Mouse (Mus musculus): ENCODE data around the gene Gm27021. TPM values are rescaled to one million over a fixed set of nuclear protein-coding genes. Genes with fewer than 3 reads are reported as not detected.

Gm27021 gene
- total RNA-seq, 1 experiment from 2014 or later = not detected

- no peak for ATAC-seq (replicated peaks in 1 of 2; ENCODE audit: insufficient read depth in 1 of 2, low FRiP score in 2 of 2, low TSS enrichment in 1 of 2, low read depth in 1 of 2, poor library complexity in 2 of 2, severe bottlenecking in 2 of 2)
Measured at GRCm38 (mm10) chr8:120666807-120667470, 940 bp downstream of the Gm27021 start.

GRCm38 (mm10) chr8:120665726-120666455 is 2.0 kb downstream of the Gm27021 start:
- ATAC-seq (replicated peaks in 1 of 2; ENCODE audit: insufficient read depth in 1 of 2, low FRiP score in 2 of 2, low TSS enrichment in 1 of 2, low read depth in 1 of 2, poor library complexity in 2 of 2, severe bottlenecking in 2 of 2) = no peak

DNA sequence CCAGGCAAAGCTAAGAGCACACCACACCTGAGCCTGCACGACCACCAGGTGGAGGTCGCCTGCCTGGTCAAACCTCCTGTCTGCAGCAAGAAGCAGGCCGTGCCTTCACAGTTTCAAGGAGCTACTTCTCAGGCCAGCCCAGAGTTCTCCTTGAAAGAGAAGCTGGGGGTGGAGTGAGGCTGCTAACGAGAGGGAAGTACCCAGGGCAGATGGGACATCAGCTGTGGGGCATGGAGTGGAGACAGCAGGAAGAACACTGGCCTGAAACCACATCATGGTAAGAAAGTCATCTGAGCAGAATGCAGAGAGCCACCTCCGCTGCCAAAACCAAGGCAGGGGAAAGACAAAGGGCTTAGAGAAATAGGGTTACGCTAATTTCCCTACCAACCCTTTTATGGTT is 3.3 kb downstream of the Gm27021 start:
- peak; percentile 12 to 22; a peak in 1 of 4 replicates for ATAC-seq (replicated peaks in 1 of 2; ENCODE audit: insufficient read depth in 1 of 2, low FRiP score in 2 of 2, low TSS enrichment in 1 of 2, low read depth in 1 of 2, poor library complexity in 2 of 2, severe bottlenecking in 2 of 2)

GRCm38 (mm10) chr8:120657415-120657814 is 10.5 kb downstream of the Gm27021 start:
- no peak for ATAC-seq (replicated peaks in 1 of 2; ENCODE audit: insufficient read depth in 1 of 2, low FRiP score in 2 of 2, low TSS enrichment in 1 of 2, low read depth in 1 of 2, poor library complexity in 2 of 2, severe bottlenecking in 2 of 2)

GRCm38 (mm10) chr8:120656322-120657052 is 11.4 kb downstream of the Gm27021 start:
- ATAC-seq (replicated peaks in 1 of 2; ENCODE audit: insufficient read depth in 1 of 2, low FRiP score in 2 of 2, low TSS enrichment in 1 of 2, low read depth in 1 of 2, poor library complexity in 2 of 2, severe bottlenecking in 2 of 2) = no peak

DNA sequence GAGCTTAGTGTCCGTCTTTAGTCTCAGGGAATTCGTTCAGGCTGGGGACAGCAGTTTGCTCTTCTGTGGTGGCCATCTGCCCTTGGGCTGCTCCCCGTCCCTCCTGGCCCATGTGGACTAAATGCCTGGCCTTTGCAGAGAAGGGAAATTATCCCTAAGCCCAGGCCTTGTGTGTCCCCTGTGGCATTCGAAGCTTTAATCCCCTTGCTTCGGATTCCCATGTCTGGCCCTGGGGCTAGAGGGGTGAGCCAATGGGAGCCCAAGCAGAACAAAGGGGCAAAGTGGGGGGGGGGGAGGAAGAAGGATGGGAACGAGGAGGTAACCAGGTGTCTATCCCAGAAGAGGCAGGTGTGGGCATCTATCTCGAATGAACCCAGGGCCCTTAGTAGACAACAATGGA is 20.3 kb downstream of the Gm27021 start, which contains the start of gene 1190005I06Rik:
Gene 1190005I06Rik (minus strand): TSS at position 101 of the 400 bp plus-strand sequence.
- no peak for ATAC-seq (replicated peaks in 1 of 2; ENCODE audit: insufficient read depth in 1 of 2, low FRiP score in 2 of 2, low TSS enrichment in 1 of 2, low read depth in 1 of 2, poor library complexity in 2 of 2, severe bottlenecking in 2 of 2)

GRCm38 (mm10) chr8:120644663-120645062 is 23.2 kb downstream of the Gm27021 start:
- peak in 1 of 2 experiments; percentile 37; a peak in 1 of 4 replicates for ATAC-seq (replicated peaks in 1 of 2; ENCODE audit: insufficient read depth in 1 of 2, low FRiP score in 2 of 2, low TSS enrichment in 1 of 2, low read depth in 1 of 2, poor library complexity in 2 of 2, severe bottlenecking in 2 of 2)

DNA sequence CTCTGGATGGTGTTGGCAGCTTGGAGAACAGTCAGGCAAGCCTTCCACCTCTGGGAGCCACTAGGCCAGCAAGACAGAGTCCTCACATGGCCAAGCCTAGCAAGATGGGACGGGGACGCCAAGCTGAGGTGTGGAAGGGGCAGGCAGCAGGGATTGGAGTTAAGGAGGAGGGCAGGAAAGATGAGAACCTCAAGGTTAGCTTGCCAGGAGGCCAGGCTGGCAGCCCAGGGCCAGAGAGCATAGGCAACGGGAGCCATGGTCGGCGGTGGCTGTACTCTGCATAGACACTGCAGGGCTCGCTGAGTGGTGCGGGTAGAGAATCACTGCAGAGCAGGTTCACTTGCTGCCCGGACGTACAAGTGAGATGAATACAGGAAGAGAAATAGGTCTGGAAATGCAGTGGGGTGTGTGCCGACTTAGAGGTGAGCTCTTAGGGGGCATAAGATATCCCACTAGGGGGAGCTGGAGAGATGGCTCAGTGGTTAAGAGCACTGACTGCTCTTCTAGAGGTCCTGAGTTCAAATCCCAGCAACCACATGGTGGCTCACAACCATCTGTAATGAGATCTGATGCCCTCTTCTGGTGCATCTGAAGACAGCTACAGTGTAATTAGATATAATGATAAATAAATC is 25.7 kb downstream of the Gm27021 start:
- no peak for ATAC-seq (replicated peaks in 1 of 2; ENCODE audit: insufficient read depth in 1 of 2, low FRiP score in 2 of 2, low TSS enrichment in 1 of 2, low read depth in 1 of 2, poor library complexity in 2 of 2, severe bottlenecking in 2 of 2)

- ATAC-seq (replicated peaks in 1 of 2; ENCODE audit: insufficient read depth in 1 of 2, low FRiP score in 2 of 2, low TSS enrichment in 1 of 2, low read depth in 1 of 2, poor library complexity in 2 of 2, severe bottlenecking in 2 of 2) = 0 out of 4 replicates have a peak, but pooled peaks of 1 of the 2 experiments have one; percentile 9
Measured at GRCm38 (mm10) chr8:120641245-120641644, 26.6 kb downstream of the Gm27021 start.

- ATAC-seq (replicated peaks in 1 of 2; ENCODE audit: insufficient read depth in 1 of 2, low FRiP score in 2 of 2, low TSS enrichment in 1 of 2, low read depth in 1 of 2, poor library complexity in 2 of 2, severe bottlenecking in 2 of 2) = peak; percentile 63 to 72
Measured at GRCm38 (mm10) chr8:120634329-120634839, 33.5 kb downstream of the Gm27021 start.

GRCm38 (mm10) chr8:120633665-120634271 is 34.1 kb downstream of the Gm27021 start:
- ATAC-seq (replicated peaks in 1 of 2; ENCODE audit: insufficient read depth in 1 of 2, low FRiP score in 2 of 2, low TSS enrichment in 1 of 2, low read depth in 1 of 2, poor library complexity in 2 of 2, severe bottlenecking in 2 of 2) = peak; percentile 17 to 23; a peak in 2 of 4 replicates

DNA sequence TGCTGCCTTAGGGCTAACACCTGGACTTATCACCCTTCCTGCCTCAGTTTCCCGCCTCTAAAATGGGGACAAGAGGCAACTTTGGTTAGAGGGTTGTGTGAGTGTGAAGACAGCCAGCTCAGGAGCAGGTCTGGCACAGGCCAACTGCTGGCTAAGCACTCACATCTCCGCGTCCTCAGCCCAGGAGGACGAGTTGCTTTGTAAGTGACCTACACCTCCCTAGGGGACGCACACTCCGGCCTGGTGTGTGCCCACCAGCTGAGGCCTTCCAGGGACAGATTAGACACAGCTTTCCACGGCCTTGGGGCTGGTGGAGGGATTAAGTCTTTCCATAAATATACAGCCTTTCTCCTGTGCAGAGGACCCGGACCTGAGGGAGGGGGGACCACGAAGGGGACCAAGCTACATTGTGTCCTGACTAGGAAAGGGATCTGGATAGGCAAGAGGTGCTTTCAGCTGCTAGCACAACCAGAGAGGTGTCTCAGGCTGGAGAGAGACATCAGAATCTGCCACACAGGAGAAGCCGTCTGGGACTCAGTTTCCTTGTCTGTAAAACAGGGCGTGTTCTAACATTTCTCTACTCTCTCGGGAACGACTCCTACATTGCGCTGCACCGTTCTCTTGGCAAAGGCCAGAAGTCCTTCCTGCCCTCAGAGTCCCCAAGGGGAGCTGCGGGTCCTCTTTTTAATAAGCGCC is 34.8 kb downstream of the Gm27021 start:
- no peak for ATAC-seq (replicated peaks in 1 of 2; ENCODE audit: insufficient read depth in 1 of 2, low FRiP score in 2 of 2, low TSS enrichment in 1 of 2, low read depth in 1 of 2, poor library complexity in 2 of 2, severe bottlenecking in 2 of 2)

DNA sequence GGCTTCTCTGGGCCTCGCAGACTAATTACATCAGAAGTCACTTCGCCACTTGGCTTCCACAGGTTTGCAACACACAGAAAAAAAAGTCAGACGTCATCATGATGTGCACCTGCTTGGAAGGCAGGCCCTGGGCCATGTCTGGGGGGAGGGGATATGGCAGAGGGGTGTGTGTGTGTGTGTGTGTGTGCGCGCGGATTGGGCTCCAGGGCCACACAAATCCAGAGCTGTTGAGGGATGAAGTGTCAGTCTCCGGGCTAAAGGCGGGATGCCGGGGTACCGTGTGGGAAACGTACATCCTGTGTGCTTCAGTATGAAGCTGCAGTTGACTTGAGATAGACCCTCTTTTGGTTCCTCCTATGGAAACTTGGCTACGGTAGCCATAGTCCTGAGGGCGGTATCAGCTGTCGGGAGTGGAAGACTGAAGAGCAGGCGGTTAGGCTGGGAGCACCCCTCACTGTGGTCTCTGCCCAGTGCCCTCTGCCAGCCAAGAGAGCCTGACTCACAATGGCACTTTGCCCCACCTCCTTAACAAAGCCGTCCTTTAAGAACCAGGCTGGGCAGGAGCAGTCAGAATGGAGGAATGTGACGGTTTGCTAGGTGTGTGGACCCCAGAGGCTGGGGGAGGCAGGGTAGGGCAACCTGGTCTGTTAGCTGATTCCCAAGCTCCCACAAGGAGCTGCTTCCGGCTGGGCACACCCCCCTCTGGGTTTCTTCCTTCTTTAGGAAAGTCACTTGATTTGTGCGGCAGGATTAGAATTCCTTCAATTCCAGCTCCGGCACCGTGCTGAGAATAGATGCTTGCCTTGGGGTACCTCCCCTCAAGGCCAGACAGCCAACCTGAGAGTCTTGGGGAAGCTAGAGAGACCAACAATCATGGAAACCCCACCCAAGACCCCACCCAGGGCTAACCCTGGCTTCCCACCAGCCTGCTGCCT is 36.2 kb downstream of the Gm27021 start:
- no peak for ATAC-seq (replicated peaks in 1 of 2; ENCODE audit: insufficient read depth in 1 of 2, low FRiP score in 2 of 2, low TSS enrichment in 1 of 2, low read depth in 1 of 2, poor library complexity in 2 of 2, severe bottlenecking in 2 of 2)

DNA sequence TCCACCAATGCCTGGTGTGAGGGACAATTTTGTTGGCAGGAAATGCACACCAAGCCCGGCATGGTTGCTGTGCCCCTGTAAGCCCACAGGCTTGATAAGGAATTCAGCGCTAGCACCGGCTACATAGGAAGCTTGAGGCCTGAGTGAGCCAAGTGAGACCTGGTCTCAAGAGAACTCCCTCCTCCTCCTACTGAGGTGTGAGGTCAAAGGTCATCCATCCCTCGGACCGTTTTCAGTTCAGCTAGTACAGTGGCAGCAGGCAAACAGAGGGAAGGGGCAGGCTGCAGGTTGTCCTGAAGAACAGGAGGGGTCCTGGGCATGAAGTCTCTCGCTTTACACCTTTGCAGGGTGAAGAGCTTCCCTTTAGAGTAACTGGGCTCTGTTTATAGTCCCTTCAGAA is 37.0 kb downstream of the Gm27021 start:
- no peak for ATAC-seq (replicated peaks in 1 of 2; ENCODE audit: insufficient read depth in 1 of 2, low FRiP score in 2 of 2, low TSS enrichment in 1 of 2, low read depth in 1 of 2, poor library complexity in 2 of 2, severe bottlenecking in 2 of 2)

- ATAC-seq (replicated peaks in 1 of 2; ENCODE audit: insufficient read depth in 1 of 2, low FRiP score in 2 of 2, low TSS enrichment in 1 of 2, low read depth in 1 of 2, poor library complexity in 2 of 2, severe bottlenecking in 2 of 2) = no peak
Measured at GRCm38 (mm10) chr8:120630031-120630430, 37.8 kb downstream of the Gm27021 start.

All from hematopoietic stem cell, adult 5-6 weeks (primary cell).